20 mouse cellular contexts compared by ENCODE assay signal in genomic region chr11:117554111-117554510, GRCm38 (mm10).
DNase-seq lines count a peak whose midpoint lies in the region; ATAC-seq and TF ChIP-seq lines count a peak whose summit lies in the region.
"Had no signal": no experiment of that assay in that cellular context is flagged by ENCODE, and none has a peak within 500 bp of the region (broad histone marks: within the 10 kb centered on the region; RNA-seq: fewer than 3 reads in every experiment).

No protein-coding gene starts in this region.

- WGBS in heart, postnatal 0 days: 54% methylated on average over 10 of the region's 10 CpGs

- no peak overlapping the region for H3K9ac ChIP-seq in heart, postnatal 0 days (replicated peaks; ENCODE audit: low read depth, low read length)
- H3K9ac ChIP-seq: heart, embryonic 15.5 days; hindbrain, embryonic 12.5 days; intestine, embryonic 15.5 days; neural tube, embryonic 13.5 days had no signal

- ATAC-seq in heart, postnatal 0 days (ENCODE audit: insufficient read depth, low read depth): no peak
- ATAC-seq: forebrain, embryonic 14.5 days; intestine, embryonic 15.5 days had no signal

- no peaks in the 10 kb centered on the region for H3K27me3 ChIP-seq in heart, postnatal 0 days (ENCODE audit: control insufficient read depth, insufficient read depth, low read length)
- H3K27me3 ChIP-seq: heart, embryonic 15.5 days; hindbrain, embryonic 12.5 days; intestine, embryonic 15.5 days; neural tube, embryonic 13.5 days had no signal

- TF ChIP-seq EP300 in heart, postnatal 0 days (IDR thresholded peaks at IDR 0.05; ENCODE audit: low read depth): 0 out of 2 replicates have a peak, but pooled peaks have one; percentile 78

- no peak overlapping the region for H3K4me3 ChIP-seq in heart, postnatal 0 days (ENCODE audit: low read depth, low read length)
- H3K4me3 ChIP-seq: embryonic facial prominence, embryonic 10.5 days; heart, embryonic 15.5 days; hindbrain, embryonic 12.5 days; intestine, embryonic 15.5 days; neural tube, embryonic 13.5 days had no signal

- H3K36me3 ChIP-seq in heart, postnatal 0 days (replicated peaks; ENCODE audit: control insufficient read depth, insufficient read depth, low read length): no peaks in the 10 kb centered on the region
- H3K36me3 ChIP-seq: embryonic facial prominence, embryonic 10.5 days; heart, embryonic 15.5 days; hindbrain, embryonic 12.5 days; intestine, embryonic 15.5 days; neural tube, embryonic 13.5 days had no signal

- intact Hi-C loops in heart, postnatal 14 days (cut with DNase I): no loop called here

- H3K4me2 ChIP-seq in heart, postnatal 0 days (ENCODE audit: low read depth, low read length): no peak overlapping the region
- H3K4me2 ChIP-seq: heart, embryonic 15.5 days; hindbrain, embryonic 12.5 days; intestine, embryonic 15.5 days; midbrain, embryonic 11.5 days; neural tube, embryonic 13.5 days had no signal

- no peaks in the 10 kb centered on the region for H3K4me1 ChIP-seq in heart, postnatal 0 days (ENCODE audit: control insufficient read depth, insufficient read depth)
- H3K4me1 ChIP-seq: heart, embryonic 15.5 days; intestine, embryonic 15.5 days; neural tube, embryonic 13.5 days had no signal

- H3K9me3 ChIP-seq in heart, postnatal 0 days (replicated peaks; ENCODE audit: control insufficient read depth, low read length): no peaks in the 10 kb centered on the region
- H3K9me3 ChIP-seq: embryonic facial prominence, embryonic 10.5 days; heart, embryonic 15.5 days; hindbrain, embryonic 12.5 days; intestine, embryonic 15.5 days; neural tube, embryonic 13.5 days had no signal

- no peak for TF ChIP-seq CTCF in heart, postnatal 0 days (IDR thresholded peaks at IDR 0.05; ENCODE audit: low read depth)

- no peak for DNase-seq in heart, postnatal 0 days (ENCODE audit: low spot score)
- no peak for DNase-seq in heart, postnatal 14 days
- DNase-seq in kidney, adult 9 months: peak; percentile 47
- DNase-seq in kidney, postnatal 14 days: peak; percentile 67
- DNase-seq in lung, postnatal 10 days: peak; percentile 31
- DNase-seq in layer of hippocampus, postnatal 25 days (ENCODE audit: extremely low spot score in 1 of 2, low spot score in 1 of 2): no peak
- DNase-seq in testis, postnatal 10 days (ENCODE audit: low spot score): no peak
- DNase-seq: cerebellum, adult 18-20 months; cerebellum, postnatal 36 days; liver; right cerebral cortex, postnatal 25 days; thymus, postnatal 36 days had no signal

- no peak overlapping the region for H3K27ac ChIP-seq in heart, postnatal 0 days (ENCODE audit: low read depth)
- H3K27ac ChIP-seq: embryonic facial prominence, embryonic 10.5 days; heart, embryonic 15.5 days; hindbrain, embryonic 12.5 days; intestine, embryonic 15.5 days; neural tube, embryonic 13.5 days; stomach, postnatal 0 days had no signal

Comparison
In these comparisons a context has a peak if more than half of its experiments do, and no peak if none do; other contexts are left out.
1. DNase-seq: peak in kidney, adult 9 months (single experiment), kidney, postnatal 14 days (single experiment) and lung, postnatal 10 days (single experiment); none in heart, postnatal 0 days (single experiment), heart, postnatal 14 days (0 of 2), layer of hippocampus, postnatal 25 days (0 of 2) and testis, postnatal 10 days (single experiment).